Mouse (Mus musculus) limb, embryonic 10.5 days (tissue): ENCODE data around the gene Met. TPM values are rescaled to one million over a fixed set of nuclear protein-coding genes. Genes with fewer than 3 reads are reported as not detected.

Experiments used
- DNase-seq: peaks from one replicate; pipeline ENCODE4 v3.0.0-alpha.2; 2017; ENCODE audit warnings: low spot score
- H3K27ac ChIP-seq: fragments of 300-500 bp; sonication (generic); 2 replicates; pipeline ENCODE4 v1.5.1; 2016; ENCODE audit warnings: mild to moderate bottlenecking
- H3K27me3 ChIP-seq: fragments of 300-500 bp; sonication (generic); 2 replicates; pipeline ENCODE4 v1.6.1; 2016; ENCODE audit warnings: low read depth, mild to moderate bottlenecking; ENCODE audit not compliant: poor library complexity, severe bottlenecking
- H3K36me3 ChIP-seq: fragments of 300-500 bp; sonication (generic); 2 replicates; pipeline ENCODE4 v1.6.1; 2016; ENCODE audit warnings: mild to moderate bottlenecking, moderate library complexity
- H3K4me1 ChIP-seq: fragments of 300-500 bp; sonication (generic); 2 replicates; pipeline ENCODE4 v1.6.1; 2016
- H3K4me3 ChIP-seq: fragments of 300-500 bp; sonication (generic); 2 replicates; pipeline ENCODE4 v1.5.1; 2016; ENCODE audit warnings: mild to moderate bottlenecking, moderate library complexity
- H3K9me3 ChIP-seq: fragments of 300-500 bp; sonication (generic); replicated peaks from 2 replicates; pipeline ENCODE4 v1.6.1; 2016; ENCODE audit warnings: mild to moderate bottlenecking
- WGBS: fragments of 180-500 bp; shearing (Covaris S2); methylation state at CpG from one replicate; pipeline ENCODE4 v1.1.7; 2016; 5-methylcytosine and 5-hydroxymethylcytosine counted together
- polyA plus RNA-seq: library from polyadenylated mRNA; unstranded; fragments of >200 nt; fragmentation: Nextera tagmentation; extraction: Ambion mirVana; gene quantifications from 2 replicates; pipeline ENCODE4 v1.2.1, GENCODE M21; 2016

Gene Met
- polyA plus RNA-seq, 1 experiment from 2014 or later: 11.5 TPM

DNA sequence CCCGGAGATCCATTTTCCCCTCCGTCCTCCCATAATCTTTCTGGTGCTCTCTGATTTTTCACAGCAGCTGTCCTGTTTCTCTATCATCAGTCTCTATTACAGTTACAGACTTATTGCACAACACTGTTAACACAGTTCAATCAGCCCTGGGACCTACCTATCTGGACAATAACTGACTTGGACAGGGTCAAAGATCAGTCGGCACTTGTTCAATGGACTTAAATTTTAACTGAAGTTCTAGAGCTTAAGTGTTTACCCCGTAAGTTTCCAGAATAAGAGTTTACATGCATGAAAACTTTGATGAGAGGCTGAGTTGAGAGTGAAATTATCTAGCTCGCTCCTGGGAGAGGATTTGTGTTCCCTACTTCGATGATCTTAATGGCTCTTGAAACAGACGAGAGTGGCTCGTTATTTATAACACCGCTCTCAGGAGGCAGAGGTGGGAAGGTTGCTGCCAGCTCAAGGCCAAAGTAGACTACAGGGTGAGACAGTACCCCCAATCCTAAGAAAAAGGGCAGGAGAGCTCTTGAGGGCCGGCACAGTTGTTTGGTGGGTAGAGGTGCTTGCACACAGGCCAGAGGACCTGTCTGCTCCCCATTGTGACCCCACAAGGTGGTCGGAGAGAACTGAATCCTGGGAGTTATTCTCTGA is 105.2 kb downstream of the Met start:
- no peaks in the 10 kb centered on the region for H3K27me3 ChIP-seq
- no peaks in the 10 kb centered on the region for H3K9me3 ChIP-seq
- H3K4me1 ChIP-seq: 0 out of 2 replicates have a peak, but pooled peaks cover 2% of the 10 kb centered on the region
- no peak for DNase-seq
- 90% methylated on average over 11 of the region's 11 CpGs for WGBS
- no peak overlapping the region for H3K27ac ChIP-seq
- no peaks in the 10 kb centered on the region for H3K36me3 ChIP-seq
- H3K4me3 ChIP-seq: no peak overlapping the region

DNA sequence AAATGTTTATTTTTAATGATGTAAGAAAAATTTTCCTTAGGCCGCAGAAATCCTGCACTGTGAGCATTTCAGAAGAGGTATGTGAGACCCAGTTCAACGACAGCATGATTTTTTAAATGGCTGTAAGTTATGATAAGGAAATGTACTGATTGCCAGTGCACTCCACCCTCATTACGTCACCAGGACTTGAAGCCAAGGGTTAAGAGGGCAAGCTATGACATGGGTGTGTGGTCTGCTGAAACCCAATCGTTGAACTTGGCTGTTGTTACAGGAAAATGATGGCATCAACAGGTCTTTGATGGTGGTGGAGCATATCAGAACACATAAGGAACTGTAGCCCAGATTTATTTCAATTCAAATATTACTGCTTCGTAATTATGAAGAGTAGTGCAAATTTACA is 109.6 kb downstream of the Met start:
- H3K27me3 ChIP-seq: no peaks in the 10 kb centered on the region
- no peaks in the 10 kb centered on the region for H3K9me3 ChIP-seq
- 0 out of 2 replicates have a peak, but pooled peaks cover 2% of the 10 kb centered on the region for H3K4me1 ChIP-seq
- no peak overlapping the region for H3K4me3 ChIP-seq
- 87% methylated on average over 5 of the region's 5 CpGs for WGBS
- no peak for DNase-seq
- H3K27ac ChIP-seq: no peak overlapping the region
- H3K36me3 ChIP-seq: no peaks in the 10 kb centered on the region

DNA sequence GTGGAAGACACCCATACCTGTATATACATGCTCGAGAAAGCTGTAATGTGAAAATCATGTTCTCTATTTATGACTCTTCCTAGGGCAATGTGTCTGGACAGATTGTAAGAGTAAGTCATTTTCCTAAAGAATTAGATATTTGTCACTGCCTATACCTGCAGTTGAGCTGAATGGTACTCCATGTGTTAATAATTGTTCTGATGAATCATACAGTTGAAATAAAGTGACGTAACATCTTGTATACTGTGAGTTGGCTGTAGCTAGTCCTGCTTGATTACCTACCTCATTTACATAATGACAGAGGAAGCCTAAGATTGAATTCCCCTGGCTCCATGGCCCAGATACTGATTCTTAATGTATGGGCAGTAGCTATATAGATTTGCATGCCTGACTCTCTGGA is 110.1 kb downstream of the Met start:
- Histone ChIP-seq H3K4me3 (no peak overlapping the region), H3K9me3 (no peaks in the 10 kb centered on the region), H3K36me3 (no peaks in the 10 kb centered on the region), H3K27ac (no peak overlapping the region), H3K27me3 (no peaks in the 10 kb centered on the region), H3K4me1 (0 out of 2 replicates have a peak, but pooled peaks cover 2% of the 10 kb centered on the region)
- WGBS: 89% methylated on average over 2 of the region's 2 CpGs
- DNase-seq: no peak

DNA sequence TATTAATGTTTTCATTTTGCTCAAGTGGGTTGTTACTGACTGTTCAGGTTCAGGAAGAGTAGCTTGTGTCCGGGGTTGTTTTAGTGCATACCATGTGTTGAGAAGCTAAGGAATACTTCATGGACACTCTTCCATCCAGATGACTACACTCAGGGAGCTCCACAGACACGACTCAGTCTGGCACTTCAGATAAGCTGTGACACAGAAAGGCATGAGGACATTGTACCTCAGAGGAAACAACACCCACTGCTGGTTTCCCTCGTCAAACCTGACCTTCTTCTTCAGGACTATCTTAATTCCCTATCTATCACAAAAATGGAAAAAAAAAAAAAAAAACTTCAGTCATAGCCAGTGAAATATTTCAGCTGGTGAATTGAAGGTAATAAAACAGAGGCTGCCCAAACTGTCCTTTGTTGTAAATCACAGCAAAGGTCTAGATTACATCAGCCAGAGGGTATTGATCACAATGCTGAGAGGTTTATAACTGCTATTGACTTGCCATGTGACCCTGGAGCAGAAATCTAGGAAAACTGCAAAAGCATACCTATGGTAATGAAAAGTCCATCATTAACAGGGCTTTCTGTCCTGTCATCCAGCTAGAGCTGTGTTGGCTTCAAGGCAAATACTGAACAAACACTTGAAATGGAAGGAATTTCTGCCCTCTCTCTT is 114.6 kb downstream of the Met start:
- DNase-seq: no peak
- Histone ChIP-seq H3K4me3 (no peak overlapping the region), H3K27ac (no peak overlapping the region), H3K4me1 (no peaks in the 10 kb centered on the region), H3K36me3 (no peaks in the 10 kb centered on the region), H3K27me3 (no peaks in the 10 kb centered on the region), H3K9me3 (no peaks in the 10 kb centered on the region)
- 66% methylated on average over 3 of the region's 3 CpGs for WGBS

DNA sequence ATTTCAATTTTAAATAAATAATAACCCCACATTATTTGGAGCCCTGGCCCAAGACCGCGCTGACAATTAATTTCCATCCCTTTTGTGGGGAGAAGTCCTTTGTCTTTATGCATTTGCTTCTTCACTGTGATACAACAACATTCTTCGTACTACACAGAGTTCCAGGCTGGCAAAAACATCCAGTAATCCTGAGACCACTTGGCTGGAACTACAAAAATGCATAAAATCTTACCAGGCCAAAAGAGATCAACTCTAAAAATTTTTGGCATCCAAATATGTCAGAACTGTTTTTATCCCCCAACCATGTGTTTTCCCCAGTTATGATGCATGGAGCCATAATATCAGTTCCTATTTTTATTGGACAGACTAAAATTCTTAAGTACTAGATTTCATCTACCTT is 116.7 kb downstream of the Met start:
- 95% methylated on average over 3 of the region's 3 CpGs for WGBS
- H3K9me3 ChIP-seq: no peaks in the 10 kb centered on the region
- no peak overlapping the region for H3K4me3 ChIP-seq
- no peaks in the 10 kb centered on the region for H3K27me3 ChIP-seq
- no peak overlapping the region for H3K27ac ChIP-seq
- no peaks in the 10 kb centered on the region for H3K36me3 ChIP-seq
- no peaks in the 10 kb centered on the region for H3K4me1 ChIP-seq
- no peak for DNase-seq

DNA sequence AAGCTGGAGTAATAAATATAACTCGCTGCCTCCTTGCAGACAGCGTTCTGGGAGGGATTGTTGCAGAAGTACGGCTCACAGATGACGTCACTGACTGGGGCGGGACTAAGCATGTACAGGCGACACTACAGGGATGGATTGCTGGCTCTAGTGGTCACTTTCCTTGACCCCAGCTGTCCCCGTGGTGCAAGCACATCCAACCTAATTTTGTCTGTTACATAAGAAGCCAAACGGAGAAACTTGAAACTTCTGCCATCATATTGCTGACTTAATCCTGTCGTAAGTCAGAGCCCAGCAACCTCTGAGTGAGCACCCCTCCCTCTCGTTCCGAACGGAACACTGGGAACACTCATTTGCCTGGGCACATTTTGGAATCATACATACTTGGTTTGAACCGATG is 120.4 kb downstream of the Met start:
- H3K27ac ChIP-seq: peak overlapping the region; percentile 58; the same call in 1 of the 2 replicates

DNA sequence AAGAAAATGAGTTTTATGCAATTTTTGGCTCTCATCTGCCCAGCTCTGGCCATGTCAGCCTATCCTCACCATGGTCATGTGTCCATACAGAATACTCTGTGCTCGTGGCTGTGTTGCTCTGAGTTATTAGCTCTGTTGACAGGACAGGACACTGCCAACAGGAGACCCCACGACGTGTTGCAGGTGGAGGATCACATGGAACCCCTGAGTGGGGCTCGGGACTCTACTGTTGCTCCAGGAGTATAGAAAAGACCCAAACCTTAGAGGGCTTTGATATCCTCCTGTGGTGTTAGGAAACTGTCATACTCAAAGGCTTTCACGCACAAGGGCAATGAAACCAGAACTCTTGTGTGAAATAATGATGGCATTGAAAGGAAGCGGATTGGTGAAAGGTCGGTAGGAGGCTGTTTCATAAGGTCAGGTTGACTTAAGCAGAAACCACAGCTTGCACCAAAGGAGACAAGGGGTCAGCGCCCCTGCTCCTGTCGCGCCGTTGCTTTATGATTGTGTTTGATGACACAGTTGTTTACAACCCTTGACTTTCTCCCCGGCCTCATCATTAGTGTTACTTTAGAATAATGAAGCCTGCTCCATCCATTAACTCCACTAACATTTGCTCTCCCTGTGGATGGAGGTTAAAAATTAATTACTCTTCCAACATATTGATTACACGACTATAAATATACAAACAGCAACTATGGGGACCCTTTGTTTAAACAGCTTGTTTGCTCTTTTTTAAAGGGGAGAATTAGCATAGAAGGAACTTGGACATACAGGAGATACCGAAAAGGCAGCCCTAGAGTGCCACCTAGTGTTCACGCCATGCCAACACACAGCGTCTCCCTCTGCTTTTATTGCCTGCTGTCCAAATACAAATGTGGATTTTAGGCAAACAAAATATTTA is 125.7 kb downstream of the Met start:
- 26% methylated on average over 16 of the region's 16 CpGs for WGBS
- Histone ChIP-seq H3K27me3 (no peaks in the 10 kb centered on the region), H3K27ac (no peak overlapping the region), H3K9me3 (0 out of 2 replicates have a peak, but pooled peaks cover 4% of the 10 kb centered on the region), H3K4me3 (peak overlapping the region; percentile 13; the same call in 1 of the 2 replicates), H3K36me3 (no peaks in the 10 kb centered on the region), H3K4me1 (peaks cover 18% of the 10 kb centered on the region)
- DNase-seq: peak; percentile 79

More for the DNA sequence above, 120.4 kb downstream of the Met start:
- Histone ChIP-seq H3K9me3 (no peaks in the 10 kb centered on the region), H3K36me3 (no peaks in the 10 kb centered on the region), H3K4me1 (peaks cover 1% of the 10 kb centered on the region), H3K4me3 (peak overlapping the region; percentile 44), H3K27me3 (no peaks in the 10 kb centered on the region)
- WGBS: 38% methylated on average over 13 of the region's 13 CpGs
- peak; percentile 71 for DNase-seq

DNA sequence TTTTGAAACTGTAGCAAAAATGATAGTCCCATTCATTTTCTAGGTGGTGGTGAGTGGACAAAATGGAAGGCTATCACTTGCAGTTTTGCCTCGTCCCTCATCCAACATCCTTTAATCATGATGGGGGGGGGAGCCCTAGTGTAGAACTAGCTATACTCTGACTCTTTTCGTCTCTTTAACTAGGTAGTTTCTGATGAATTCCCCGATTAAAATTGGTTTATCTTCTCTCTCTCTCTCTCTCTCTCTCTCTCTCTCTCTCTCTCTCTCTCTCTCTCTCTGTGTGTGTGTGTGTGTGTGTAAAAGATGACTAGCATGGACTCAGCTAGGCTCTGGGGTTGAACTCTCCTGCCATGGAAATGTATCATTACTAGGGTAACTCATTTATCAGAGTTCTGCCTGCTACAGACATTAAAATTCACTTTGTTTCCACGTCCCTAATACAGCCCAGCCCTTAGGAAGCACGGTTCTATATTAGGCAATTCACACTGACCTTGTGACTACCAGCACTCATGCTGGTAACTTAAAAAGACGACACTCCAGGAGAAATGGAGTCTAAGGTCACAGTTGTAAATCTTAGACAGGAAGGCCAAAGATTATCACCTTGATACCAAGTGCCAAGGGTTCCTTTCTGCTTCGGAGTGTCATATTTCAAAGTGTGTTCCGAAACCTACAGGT is 126.5 kb downstream of the Met start:
- 33% methylated on average over 8 of the region's 8 CpGs for WGBS
- H3K27me3 ChIP-seq: no peaks in the 10 kb centered on the region
- H3K36me3 ChIP-seq: no peaks in the 10 kb centered on the region
- H3K9me3 ChIP-seq: 0 out of 2 replicates have a peak, but pooled peaks cover 4% of the 10 kb centered on the region
- peaks cover 18% of the 10 kb centered on the region for H3K4me1 ChIP-seq
- no peak overlapping the region for H3K4me3 ChIP-seq
- no peak overlapping the region for H3K27ac ChIP-seq
- DNase-seq: no peak

DNA sequence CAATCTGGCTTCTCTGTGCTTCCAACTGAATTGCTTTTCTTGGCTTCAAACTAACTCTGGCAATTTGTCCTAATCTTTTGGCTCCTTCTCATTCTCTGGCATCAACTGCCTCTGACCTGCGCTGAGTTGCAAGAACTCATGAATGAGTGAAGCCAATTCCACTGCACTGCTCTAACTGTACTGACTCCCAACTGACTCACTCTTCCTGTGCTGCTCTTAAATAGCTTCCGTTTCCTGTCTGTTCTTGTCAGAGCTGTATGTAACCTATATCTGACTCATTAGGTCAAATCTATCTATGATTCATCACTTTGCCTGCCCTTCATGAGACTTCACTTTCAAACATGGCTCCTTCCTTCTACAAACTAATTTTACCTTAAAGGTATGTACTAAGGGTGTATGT is 130.4 kb downstream of the Met start:
- no peaks in the 10 kb centered on the region for H3K36me3 ChIP-seq
- no peak overlapping the region for H3K4me3 ChIP-seq
- no peaks in the 10 kb centered on the region for H3K27me3 ChIP-seq
- peaks cover 17% of the 10 kb centered on the region for H3K4me1 ChIP-seq
- DNase-seq: no peak
- H3K27ac ChIP-seq: no peak overlapping the region
- 89% methylated on average over 2 of the region's 2 CpGs for WGBS
- H3K9me3 ChIP-seq: 0 out of 2 replicates have a peak, but pooled peaks cover 4% of the 10 kb centered on the region

DNA sequence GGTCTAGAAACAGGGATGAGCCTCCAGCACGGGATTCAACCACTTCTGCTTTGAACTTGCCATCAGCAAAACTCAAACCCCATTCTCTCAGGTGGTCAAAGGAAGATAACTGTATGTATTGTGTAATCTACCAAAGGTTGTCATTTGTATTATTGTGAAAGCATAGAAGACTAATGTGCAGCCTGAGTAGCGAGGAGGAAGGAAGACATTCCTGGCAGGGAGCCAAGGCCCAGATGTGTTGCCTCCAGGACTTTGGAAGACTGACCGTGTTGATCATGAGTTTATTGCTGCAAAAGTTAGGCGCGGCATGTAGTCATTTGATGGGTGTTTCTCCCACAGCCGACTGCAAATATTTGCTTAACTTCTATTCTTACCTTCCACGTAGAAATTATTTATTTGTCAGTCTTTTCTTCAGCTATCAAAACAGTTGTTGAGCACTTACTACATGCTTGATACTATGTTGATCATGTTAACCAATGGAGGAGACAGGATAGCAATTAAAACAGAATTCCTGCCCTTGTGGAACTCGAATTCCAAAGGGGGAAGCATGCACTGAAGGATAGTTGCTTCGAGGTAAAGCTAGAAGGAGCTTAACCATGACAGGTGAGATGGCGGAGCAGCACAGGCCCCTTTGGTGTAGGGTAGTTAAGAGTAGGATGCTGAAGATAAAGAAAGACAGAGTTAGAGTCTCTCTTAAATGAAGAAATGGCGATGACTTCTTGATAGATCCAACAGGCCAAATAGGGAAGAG is 132.3 kb downstream of the Met start:
- no peak for DNase-seq
- H3K4me3 ChIP-seq: no peak overlapping the region
- no peak overlapping the region for H3K27ac ChIP-seq
- 91% methylated on average over 11 of the region's 11 CpGs for WGBS
- no peaks in the 10 kb centered on the region for H3K36me3 ChIP-seq
- no peaks in the 10 kb centered on the region for H3K27me3 ChIP-seq
- H3K9me3 ChIP-seq: 0 out of 2 replicates have a peak, but pooled peaks cover 4% of the 10 kb centered on the region
- H3K4me1 ChIP-seq: 0 out of 2 replicates have a peak, but pooled peaks cover under 1% of the 10 kb centered on the region

DNA sequence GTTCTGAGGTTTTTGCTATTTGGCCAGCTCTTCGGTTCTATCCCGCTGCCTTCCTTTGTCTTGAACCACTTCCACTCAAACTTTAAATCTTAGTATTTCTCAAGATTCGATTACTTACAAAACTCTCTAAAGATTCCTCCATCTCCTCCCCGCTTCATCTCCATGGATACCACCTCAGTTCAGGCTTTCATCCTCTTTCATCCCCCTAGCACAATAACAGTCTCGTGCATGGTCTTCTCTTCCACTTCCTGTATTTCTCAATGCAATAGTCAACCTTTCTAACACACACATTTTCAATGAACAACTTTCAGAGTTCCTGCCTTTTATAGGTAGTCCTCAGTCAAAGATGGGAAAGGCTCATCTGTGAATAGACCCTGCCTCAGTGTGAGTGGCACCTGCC is 135.8 kb downstream of the Met start:
- Histone ChIP-seq H3K4me3 (no peak overlapping the region), H3K27ac (no peak overlapping the region), H3K4me1 (no peaks in the 10 kb centered on the region), H3K9me3 (no peaks in the 10 kb centered on the region), H3K36me3 (no peaks in the 10 kb centered on the region), H3K27me3 (no peaks in the 10 kb centered on the region)
- no peak for DNase-seq
- 89% methylated on average over 5 of the region's 5 CpGs for WGBS

DNA sequence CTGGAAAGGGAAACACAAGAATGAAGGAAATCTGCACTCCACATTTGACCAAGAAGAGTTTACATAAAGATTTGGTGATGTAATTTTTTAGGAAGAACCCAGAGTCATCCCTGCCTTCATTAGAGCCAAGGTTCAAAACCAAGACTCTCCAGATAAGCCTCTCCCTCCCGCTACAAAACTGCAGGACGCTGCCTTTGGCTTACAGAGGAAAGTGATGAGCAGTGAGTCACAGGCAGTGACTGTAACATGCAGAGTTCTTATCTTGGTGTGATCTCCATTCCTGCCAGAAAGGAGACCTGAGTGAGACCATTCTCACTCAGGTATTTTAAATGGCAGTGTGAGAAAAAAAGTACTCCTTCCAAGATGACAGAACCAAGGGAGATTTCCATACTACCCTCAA is 137.9 kb downstream of the Met start:
- Histone ChIP-seq H3K27ac (no peak overlapping the region), H3K4me3 (no peak overlapping the region), H3K9me3 (no peaks in the 10 kb centered on the region), H3K27me3 (no peaks in the 10 kb centered on the region), H3K4me1 (no peaks in the 10 kb centered on the region), H3K36me3 (no peaks in the 10 kb centered on the region)
- WGBS: 64% methylated on average over 2 of the region's 2 CpGs
- DNase-seq: no peak
